Mouse (Mus musculus) liver, adult 2 months (tissue): ENCODE measurements around the gene Mllt6. TPM values are rescaled to one million over a fixed set of nuclear protein-coding genes. Genes with fewer than 3 reads are reported as not detected.

Source experiments
- DNase-seq: peaks from one replicate; pipeline ENCODE4 v3.0.0-alpha.2; 2011; ENCODE audit warnings: low read depth, low spot score; ENCODE audit errors: extremely low read depth
- H3K27ac ChIP-seq: fragments of 200-500 bp; replicated peaks from 2 replicates; pipeline ENCODE4 v1.5.1; 2012; ENCODE audit warnings: low read depth, mild to moderate bottlenecking, control low read depth, inconsistent platforms, low read length; ENCODE audit not compliant: insufficient read depth
- H3K27me3 ChIP-seq: fragments of 200-500 bp; 2 replicates; pipeline ENCODE4 v1.6.1; 2012; ENCODE audit warnings: mild to moderate bottlenecking, moderate library complexity, low read length, inconsistent platforms; ENCODE audit not compliant: control insufficient read depth, insufficient read depth
- H3K36me3 ChIP-seq: fragments of 200-500 bp; 2 replicates; pipeline ENCODE4 v1.6.1; 2012; ENCODE audit warnings: low read length, inconsistent platforms; ENCODE audit not compliant: control insufficient read depth, insufficient read depth
- H3K4me1 ChIP-seq: fragments of 200-500 bp; 2 replicates; pipeline ENCODE4 v1.6.1; 2011; ENCODE audit warnings: low read length; ENCODE audit not compliant: control insufficient read depth, insufficient read depth
- H3K4me3 ChIP-seq: fragments of 200-500 bp; 2 replicates; pipeline ENCODE4 v1.5.1; 2011; ENCODE audit warnings: low read depth, mild to moderate bottlenecking, control low read depth, low read length, moderate library complexity; ENCODE audit not compliant: insufficient read depth
- H3K79me2 ChIP-seq: fragments of 200-500 bp; 2 replicates; pipeline ENCODE4 v1.6.1; 2012; ENCODE audit warnings: inconsistent platforms, mild to moderate bottlenecking, low read length, moderate library complexity; ENCODE audit not compliant: control insufficient read depth, insufficient read depth
- H3K9ac ChIP-seq: fragments of 200-500 bp; 2 replicates; pipeline ENCODE4 v1.6.1; 2012; ENCODE audit warnings: low read depth, mild to moderate bottlenecking, control low read depth, inconsistent platforms, low read length
- CTCF ChIP-seq: fragments of 200-500 bp; IDR thresholded peaks from 2 replicates; pipeline ENCODE4 v1.5.1; 2011; ENCODE audit warnings: low read depth, low read length, control low read depth
- POLR2A ChIP-seq: fragments of 200-500 bp; IDR thresholded peaks from 2 replicates; pipeline ENCODE4 v1.6.1; 2011; ENCODE audit warnings: low read length, control low read depth; ENCODE audit not compliant: insufficient read depth; ENCODE audit errors: extremely low read depth
- WGBS: fragments of 180-500 bp; shearing (Covaris S2); methylation state at CpG from one replicate; pipeline ENCODE4 v1.1.7; 2018; 5-methylcytosine and 5-hydroxymethylcytosine counted together
- polyA plus RNA-seq: library from polyadenylated mRNA; depleted of rRNA; stranded (reverse); fragments of >200 nt; gene quantifications from 2 replicates; pipeline ENCODE4 v1.2.3, GENCODE M21; 2012
- total RNA-seq: library from RNA; depleted of rRNA; stranded (reverse); fragments of >200 nt; gene quantifications from 2 replicates; pipeline ENCODE4 v1.2.3, GENCODE M21; 2014

Mllt6 gene
- total and polyA plus RNA-seq, 2 experiments, result 3.8 to 11.2 TPM

DNA sequence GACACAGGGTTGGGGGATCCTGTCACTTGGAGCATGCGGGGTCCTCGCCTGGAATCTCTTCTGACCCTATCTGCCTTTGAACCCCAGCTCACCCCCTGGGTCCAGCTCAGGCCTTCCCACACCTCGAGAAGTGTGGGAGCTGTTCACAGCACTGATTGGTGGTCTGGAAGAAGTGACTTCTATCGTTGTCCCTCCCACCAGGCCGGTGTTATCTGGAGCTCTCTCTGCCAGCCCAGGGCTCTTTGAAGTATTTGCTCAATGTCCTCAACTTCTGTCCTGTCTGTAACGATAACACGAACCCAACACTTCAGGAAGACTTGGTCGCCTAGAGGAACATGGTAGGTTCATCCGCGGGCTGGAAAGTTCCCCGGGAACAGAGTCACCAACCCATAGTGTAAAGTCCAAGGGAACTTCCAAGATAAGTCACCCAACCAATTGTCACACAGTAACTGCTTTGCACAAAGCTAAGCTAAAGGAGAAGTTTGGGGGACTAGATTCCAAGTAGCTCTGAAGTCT, 4.4 kb upstream of the Mllt6 start:
- H3K36me3 ChIP-seq, result no peaks in the 10 kb centered on the region
- no peaks in the 10 kb centered on the region for H3K27me3 ChIP-seq
- 0 out of 2 replicates have a peak overlapping the region, but pooled peaks have one; percentile 85 for H3K4me3 ChIP-seq
- no peak for TF ChIP-seq CTCF
- no peak for TF ChIP-seq POLR2A
- peak overlapping the region; percentile 87 for H3K27ac ChIP-seq
- H3K4me1 ChIP-seq, result peaks cover 14% of the 10 kb centered on the region
- peak; percentile 75 for DNase-seq
- 30% methylated on average over 11 of the region's 11 CpGs for WGBS
- no peaks in the 10 kb centered on the region for H3K79me2 ChIP-seq
- H3K9ac ChIP-seq, result peak overlapping the region; percentile 16; the same call in 1 of the 2 replicates

DNA sequence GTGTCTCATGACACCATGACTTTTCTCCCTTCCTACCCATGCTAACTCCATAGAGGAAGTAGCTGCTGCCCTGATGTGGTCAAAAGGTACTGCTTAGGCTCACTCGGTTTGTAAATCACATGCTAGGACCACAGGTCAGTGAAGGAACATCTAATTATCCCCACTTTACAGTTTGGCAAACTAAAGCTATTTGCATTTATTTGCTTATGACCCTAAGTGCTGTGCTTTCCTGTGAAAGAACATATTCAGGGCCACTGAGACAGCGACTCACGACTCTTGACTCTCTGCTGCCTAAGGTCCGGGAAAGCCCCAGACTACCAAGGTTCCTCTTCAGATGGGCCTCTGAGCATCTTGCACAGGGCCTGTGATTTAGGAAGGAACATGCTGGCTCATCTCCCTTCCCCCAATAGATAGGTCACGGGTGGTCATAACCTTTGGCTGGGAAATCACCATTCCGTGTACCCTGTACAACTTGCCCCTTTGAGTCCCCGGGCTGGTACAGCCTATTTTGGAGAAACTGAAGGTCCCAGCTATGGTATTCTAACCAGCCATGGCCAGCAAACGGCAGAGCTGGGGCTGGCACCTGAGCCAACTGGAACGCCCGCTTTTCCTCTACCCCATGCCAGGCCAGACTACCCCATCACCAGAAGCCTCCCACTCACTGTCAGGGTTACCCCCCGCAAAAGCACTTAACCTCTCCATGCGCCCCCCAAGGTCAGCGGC, 3.8 kb upstream of the Mllt6 start:
- TF ChIP-seq POLR2A (no peak), CTCF (no peak)
- no peaks in the 10 kb centered on the region for H3K36me3 ChIP-seq
- peaks cover 14% of the 10 kb centered on the region for H3K4me1 ChIP-seq
- peak; percentile 54 for DNase-seq
- H3K79me2 ChIP-seq, result no peaks in the 10 kb centered on the region
- peak overlapping the region; percentile 85 for H3K4me3 ChIP-seq
- H3K9ac ChIP-seq, result peak overlapping the region; percentile 97
- peak overlapping the region; percentile 87 for H3K27ac ChIP-seq
- H3K27me3 ChIP-seq, result no peaks in the 10 kb centered on the region
- under 1% methylated on average over 13 of the region's 13 CpGs for WGBS

DNA sequence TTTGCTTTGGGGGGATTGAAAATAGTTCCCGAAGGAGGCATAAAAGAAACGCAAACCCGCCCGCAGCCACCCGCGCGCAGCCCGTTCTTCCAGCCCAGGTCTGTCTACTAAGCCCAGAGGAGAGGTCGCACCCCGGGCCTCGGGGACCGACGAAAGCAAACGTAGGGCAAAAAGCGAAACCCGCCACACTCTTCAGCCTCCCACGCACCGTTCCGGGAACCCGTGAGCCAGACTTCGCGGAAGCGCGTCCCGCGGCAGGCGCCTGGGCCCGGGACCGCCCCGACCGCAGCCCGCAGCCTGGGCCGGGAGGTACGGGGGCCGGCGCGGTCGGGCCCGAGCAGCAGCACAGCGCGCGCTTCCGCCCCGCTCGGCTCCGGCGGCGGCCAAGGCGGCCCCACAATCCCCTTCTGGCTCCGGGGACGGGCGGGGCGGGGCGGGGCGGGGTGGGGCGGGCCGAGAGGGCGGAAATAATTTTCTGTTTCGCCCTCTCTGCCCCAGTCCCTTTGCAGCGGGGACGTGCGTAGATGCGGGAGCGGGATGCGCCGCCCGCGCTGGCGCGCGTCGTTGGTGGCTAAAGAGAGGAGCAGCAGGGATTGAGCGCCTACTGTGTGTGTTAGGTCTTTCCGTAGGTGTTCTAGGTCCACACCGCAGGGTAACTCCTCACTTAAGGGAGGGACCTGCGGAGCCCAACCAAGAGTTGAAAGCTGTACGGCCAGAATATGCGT, 3.1 kb upstream of the Mllt6 start:
- peaks cover 14% of the 10 kb centered on the region for H3K4me1 ChIP-seq
- H3K4me3 ChIP-seq, result peak overlapping the region; percentile 85
- H3K9ac ChIP-seq, result peak overlapping the region; percentile 97
- H3K27ac ChIP-seq, result peak overlapping the region; percentile 87
- no peaks in the 10 kb centered on the region for H3K27me3 ChIP-seq
- TF ChIP-seq CTCF (no peak), POLR2A (peak; percentile 74; the same call in 1 of the 2 replicates)
- DNase-seq, result peak; percentile 59
- no peaks in the 10 kb centered on the region for H3K79me2 ChIP-seq
- H3K36me3 ChIP-seq, result no peaks in the 10 kb centered on the region
- WGBS, result under 1% methylated on average over 76 of the region's 78 CpGs

DNA sequence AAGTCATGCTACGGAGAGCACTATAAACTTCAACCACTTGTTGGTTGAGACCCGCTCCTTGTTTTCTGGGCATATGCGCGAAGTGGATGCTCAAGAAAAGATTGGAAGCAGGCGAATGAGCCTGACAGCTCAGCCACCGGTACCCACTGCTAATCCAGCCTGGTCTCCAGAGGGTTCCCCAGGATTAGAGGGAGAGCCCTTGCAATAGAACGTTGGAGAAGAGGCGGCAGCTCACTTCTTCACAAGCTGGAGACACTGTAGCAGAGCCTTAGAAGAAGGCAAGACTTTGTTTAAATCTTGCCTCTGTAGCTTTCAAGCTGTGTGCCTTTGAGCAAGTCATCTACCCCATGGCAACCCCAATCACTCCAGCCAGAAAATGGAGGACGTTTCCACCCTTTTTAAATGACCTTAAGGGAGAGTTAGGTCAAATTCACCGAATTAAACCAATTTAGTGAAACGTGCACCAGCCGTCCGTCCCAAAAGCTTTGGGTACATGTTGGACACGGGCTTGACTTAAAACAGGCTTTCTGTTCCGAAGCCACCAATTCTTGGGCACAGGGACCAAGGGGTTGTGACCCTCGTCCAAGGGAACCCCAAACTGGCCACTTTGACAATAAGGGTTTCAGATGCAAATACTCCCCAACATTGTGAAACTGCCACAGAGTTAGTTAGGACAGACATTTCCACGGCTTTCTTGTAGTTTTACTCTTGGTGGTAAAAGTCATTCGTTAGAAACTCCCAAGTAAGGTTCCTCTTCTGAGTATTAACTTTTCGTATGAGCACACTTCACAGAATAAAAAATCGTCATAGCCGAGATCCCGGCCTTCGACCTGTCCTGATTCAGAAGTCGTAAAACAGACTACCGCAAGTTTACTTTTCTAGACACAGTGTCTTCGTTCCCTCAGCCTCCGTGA, 2.2 kb upstream of the Mllt6 start:
- Histone ChIP-seq H3K4me3 (peak overlapping the region; percentile 59), H3K27me3 (no peaks in the 10 kb centered on the region), H3K36me3 (no peaks in the 10 kb centered on the region), H3K79me2 (no peaks in the 10 kb centered on the region), H3K9ac (peak overlapping the region; percentile 62), H3K4me1 (peaks cover 14% of the 10 kb centered on the region), H3K27ac (peak overlapping the region; percentile 35; the same call in 1 of the 2 replicates)
- TF ChIP-seq CTCF (no peak), POLR2A (no peak)
- DNase-seq, result no peak
- WGBS, result 13% methylated on average over 27 of the region's 27 CpGs

DNA sequence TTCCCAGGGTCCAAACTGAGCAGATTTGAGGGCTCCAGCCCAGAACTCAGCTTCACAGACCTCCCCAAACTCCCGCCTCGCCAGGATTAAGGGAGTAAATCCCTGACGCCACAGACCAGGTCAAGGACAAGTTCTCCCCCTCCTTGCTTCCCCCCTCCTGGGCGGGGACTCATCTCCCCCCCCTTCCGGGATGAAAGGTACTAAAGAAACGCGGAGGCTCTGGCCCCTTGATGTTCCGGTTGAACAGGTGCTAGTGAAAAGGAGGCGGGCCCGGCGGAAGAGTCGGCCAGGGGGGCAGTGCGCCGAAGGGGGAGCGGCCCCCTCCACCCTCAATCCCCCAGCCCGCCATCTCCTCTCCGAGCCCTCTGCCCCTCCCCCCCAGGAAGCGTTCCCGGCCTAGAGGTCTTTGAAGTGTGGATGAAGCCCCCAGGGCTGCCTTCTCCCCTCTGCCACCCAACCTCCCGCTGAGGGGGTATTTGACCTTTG, 1.5 kb upstream of the Mllt6 start:
- WGBS, result 5% methylated on average over 20 of the region's 20 CpGs
- H3K79me2 ChIP-seq, result no peaks in the 10 kb centered on the region
- TF ChIP-seq CTCF (no peak), POLR2A (no peak)
- no peaks in the 10 kb centered on the region for H3K36me3 ChIP-seq
- H3K27me3 ChIP-seq, result no peaks in the 10 kb centered on the region
- DNase-seq, result no peak
- H3K4me1 ChIP-seq, result peaks cover 14% of the 10 kb centered on the region
- peak overlapping the region; percentile 30; the same call in 1 of the 2 replicates for H3K9ac ChIP-seq
- peak overlapping the region; percentile 46 for H3K4me3 ChIP-seq
- no peak overlapping the region; the same call in 1 of the 2 replicates for H3K27ac ChIP-seq
